Mouse (Mus musculus) 3T3-L1 (cell line): ENCODE measurements around the gene Nedd9.

Experiments used
- DNase-seq: peaks from one replicate; pipeline ENCODE4 v3.0.0-alpha.2; 2015; ENCODE audit warnings: low read depth, low spot score

Gene Nedd9

DNA sequence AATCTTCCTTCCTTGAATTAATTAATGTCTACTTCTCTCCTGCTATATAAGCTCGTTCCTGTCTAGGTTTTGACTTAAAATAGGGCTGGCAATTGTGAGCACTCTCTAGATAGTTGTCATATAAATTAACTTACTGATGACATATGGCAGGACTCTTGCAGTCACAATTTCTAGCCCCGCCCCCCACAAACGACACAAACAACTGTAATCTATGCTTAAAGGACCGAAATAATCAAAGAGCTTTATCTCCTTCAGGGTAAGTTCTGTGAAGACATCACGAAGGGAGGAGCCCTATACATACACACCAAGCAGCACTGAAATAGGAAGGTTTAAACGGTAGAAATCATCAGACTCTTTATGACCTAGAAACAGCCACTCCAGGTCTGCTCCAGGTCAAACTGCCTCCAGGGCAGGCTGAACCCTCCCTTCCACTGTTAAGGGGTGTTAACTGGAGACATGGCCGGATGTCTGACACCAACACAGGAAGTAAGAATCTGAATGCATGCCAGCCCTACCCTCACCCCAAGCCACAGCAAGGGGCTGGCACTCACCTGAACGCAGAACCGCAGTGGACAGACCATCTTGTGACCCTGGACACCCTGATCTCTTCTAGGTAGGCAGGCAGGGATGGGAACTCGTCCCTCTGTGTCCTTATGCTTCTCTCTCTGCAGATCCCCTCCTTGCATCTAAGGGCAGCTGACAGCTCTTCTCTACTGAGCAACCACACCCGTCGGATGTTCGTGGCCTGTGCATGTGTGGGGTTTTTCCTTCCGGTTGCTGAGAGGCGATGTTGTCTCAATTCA is at the start of gene Nedd9:
Gene Nedd9 (minus strand): TSS at position 757 of the 803 bp plus-strand sequence.
- no peak for DNase-seq

DNA sequence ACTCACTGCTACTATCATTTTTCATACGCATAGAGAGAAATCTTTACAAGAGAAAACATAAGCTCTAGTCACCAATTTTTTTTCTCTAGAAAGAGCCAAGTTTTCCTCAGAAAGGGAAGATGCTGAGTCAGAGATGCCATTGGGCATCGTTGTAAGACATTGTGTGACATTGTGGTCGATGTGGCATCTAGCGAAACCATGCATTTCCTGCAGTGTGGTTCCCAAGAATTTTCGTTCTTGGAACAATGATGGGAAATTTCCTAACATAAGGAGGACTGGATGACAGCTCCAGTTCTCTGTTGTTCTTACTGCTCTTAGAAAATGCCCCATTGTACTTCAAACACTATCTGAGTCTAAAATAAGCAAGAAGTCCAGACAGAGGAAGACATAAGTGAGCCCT is 45.5 kb upstream of the Nedd9 start:
- peak; percentile 78 for DNase-seq

DNA sequence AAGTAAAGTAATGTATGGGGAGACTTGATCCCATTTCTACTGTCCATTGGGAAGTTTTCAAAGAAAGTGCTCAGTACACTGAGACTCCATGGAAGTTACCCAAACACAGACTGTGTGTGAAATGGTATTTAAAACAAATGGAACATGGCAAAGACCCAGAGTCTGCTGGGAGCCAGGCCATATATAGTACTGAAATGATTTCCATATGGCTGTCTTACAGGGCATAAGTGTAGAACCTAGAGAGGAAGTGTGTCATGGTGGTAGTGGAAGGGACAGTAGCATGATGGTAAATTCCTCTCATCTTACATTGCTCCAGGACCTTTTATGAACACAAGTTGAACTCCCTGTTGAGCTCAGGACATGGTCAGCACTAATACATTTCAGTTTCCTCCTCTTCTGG is 43.2 kb upstream of the Nedd9 start:
- DNase-seq, result peak; percentile 61

DNA sequence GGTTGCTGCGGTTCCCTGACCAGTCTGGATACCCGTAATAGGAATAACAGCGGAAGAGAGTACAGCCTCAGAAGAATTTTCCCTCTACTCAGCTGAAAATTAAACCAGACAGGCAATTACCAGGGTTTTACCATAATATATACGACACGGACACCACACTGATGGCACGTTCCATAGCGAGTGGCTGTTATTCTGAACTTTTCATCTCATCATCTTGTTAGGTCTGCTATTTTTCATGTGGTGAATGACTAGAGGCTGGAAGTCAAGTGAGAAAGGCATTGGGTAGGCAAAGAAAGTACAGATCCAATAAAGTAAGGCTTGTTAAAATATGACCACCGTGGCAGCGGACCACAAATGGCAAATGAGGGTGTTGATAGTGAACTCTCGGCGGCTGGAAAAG is 37.0 kb upstream of the Nedd9 start:
- no peak for DNase-seq

DNA sequence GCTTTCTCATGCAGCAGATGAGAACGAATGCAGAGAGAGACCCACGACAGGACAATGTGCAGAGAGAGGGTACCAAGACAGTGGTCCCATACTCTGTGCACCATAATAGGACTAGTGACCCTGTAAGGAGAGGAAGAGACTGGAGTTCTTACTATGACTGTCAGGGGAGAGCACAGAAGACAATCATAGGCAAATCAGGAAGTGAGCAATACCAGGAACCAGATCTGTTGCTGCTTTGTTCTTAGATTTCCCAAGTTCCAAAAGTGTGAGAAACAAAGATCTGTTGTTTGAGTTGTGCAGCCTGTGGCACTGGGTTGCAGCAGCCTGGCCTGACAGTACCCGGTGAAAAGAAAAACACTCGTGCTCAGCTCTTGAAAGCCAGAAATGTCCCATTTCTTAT is 34.1 kb upstream of the Nedd9 start:
- no peak for DNase-seq

DNA sequence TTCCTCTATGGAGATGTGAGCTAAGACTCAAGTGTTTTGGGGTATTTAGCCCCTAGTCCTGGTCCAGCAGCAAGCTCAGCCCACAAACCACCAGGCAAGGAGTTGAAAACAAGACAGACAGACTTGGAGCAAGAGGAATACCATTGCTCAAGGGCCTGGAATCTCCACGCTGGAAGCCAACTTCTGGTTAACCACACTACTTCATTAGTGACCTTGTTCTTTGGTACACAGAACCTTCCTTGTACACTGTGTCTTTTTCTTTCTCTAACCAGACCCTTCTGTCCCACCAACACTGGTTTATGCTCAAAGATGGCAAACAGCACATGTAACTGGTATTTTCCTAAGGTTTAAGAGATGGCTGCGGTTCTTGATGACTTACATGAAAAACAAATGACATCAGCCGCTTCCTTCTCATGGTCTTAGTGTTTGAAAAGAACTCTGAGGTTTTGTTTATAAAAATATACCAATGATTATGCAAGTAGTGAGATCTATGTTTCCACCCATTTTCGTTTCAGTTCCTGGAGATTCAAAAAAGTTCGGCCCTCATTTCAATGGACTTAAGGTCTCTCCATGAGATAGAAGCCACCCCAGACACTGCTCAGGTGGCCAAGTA is 33.5 kb upstream of the Nedd9 start:
- DNase-seq, result peak; percentile 32

DNA sequence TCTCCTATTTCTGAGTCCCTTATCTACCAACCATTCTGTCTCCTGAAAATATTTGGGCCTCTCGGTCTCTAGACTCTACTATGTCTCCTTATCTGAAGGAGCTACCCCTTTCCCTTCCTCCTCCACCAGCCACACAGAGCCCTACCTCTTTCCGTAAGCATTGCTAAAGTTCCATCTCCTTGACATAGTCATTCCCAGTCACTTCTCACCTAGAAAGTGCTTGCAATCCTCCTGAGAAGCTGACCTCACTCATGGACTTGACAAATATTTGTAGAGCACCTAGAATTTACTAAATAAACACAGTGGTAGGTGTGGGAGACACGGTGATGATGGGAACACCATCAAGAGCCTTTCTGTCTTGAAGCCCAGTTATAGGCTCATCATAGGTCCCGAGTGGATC is 32.6 kb upstream of the Nedd9 start:
- no peak for DNase-seq

DNA sequence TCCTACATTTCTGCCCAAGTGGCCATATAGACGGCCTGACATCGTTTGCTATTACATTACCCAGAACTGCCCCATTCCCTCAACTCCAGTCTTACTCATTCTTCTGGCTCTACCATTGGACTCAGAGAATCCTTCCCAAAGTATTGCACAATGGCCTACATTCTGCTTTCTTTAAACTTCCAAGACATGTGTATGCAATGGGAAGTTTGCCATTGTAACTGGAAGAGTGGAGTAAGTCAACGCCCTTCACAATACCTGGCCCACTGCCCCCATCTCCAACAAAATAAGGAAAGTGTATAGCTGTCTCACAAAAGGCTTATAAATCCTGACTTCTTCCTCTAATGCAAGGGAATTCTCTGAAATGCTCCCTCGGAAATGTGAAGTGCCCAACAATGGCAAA is 30.0 kb upstream of the Nedd9 start:
- DNase-seq, result peak; percentile 84

DNA sequence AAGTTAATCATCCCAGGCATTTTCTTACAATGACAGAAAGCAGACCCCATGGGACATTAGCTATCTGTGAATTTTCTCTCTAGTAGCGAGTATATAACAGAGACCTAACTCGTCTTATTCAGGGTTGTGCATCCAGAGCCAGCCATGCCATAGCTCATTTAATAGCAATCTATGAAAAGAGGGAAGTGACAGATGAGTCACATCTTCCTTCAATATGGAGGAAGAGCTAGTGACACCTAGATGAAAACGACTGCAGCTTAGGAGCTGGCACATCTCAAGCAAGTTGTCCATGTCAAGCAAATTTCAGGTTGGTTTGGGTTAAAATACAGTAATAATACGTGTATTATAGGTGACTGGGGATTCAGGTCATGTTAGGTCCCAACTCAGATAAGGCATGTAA is 28.6 kb upstream of the Nedd9 start:
- DNase-seq, result no peak

DNA sequence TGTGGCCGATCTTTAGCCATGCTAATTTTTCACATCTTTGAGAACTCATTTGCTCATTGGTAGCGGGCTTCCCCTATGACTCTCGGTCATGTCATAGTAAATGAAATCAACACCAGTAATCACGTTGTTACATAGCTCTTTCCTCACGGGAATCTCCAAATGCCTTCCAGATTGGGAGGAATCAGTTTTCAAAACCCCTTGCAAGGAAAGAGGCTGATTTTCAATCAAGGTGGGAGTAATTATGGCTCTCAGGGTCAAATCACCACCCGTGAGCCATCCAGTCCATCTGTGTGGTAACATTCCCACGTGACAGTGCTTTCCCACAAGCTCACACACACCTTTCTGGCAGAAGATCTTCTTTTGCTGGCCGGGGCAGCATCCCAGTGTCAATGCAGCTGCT is 27.8 kb upstream of the Nedd9 start:
- no peak for DNase-seq

DNA sequence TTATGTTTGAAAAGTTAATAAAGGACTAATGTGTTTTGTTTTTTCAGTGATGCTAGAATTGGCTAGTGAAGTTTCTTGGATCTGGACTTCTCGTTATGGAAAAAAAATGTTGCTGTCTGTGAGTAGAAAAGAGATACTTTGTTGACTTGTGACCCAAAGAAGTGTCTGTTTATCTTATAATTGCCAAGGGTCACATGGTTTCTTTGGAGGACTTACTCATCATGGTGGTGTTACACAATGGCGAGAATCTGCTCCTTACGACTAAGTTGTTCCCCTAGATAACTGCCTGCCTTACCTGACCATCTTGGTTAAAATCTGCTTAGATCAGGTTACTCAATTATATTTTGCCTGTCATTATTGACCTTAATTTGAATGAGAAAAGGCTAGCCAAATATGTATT is 26.3 kb upstream of the Nedd9 start:
- no peak for DNase-seq

DNA sequence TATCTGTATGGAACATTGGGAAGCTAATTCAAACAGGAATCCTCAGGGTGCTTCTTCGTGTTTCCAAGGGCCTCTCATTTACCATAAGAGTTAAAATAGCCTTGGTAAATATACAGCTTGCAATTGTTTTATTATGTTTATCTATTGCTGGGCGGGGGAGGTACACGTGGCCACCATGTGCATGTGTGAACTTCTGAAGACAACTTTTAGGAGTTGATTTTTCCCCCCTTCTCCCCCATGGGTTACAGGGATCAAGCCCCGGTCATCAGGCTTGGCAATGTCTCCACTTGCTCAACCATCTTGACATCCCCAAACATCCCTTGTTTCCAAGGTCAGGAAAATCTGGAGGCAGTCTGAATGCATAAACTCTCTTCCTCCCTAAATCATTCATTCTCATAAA is 25.1 kb upstream of the Nedd9 start:
- DNase-seq, result no peak

DNA sequence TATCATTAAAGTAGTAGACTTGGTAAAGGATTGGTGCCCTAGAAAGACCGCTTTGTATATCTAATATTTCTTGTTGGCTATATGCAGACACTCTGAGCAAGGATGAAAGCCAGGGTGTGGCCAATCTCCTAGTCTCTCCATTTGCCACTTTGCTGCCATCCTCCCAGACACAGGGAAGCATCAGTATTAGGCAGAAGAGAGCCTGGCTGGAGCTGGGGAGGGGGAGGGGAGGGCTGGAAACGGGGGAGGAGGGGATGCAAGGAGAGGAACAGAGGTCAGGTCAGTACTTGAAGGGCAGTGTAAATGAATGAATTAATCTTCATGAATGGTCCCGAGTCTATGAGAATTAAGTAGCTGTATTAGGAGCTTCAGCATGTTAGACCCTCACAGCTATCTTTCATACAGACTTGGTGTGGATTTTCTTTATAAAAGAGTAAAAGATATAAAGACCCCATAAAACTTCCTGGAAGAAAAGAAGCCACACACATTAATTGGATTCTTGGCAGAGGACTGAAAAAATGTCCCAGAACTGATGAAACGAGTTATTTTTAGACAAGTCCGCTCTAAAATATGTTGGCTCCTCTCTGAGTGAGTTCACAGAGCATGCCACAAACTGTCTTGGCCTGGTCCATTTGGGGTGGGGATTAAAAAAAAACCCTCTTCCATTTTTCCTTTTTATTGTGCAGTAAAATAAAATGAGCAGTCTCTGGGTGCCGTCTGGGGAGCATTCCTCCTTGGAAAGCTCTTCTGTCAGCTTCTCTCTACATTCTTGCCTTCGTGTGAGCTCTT is 23.7 kb upstream of the Nedd9 start:
- DNase-seq, result peak; percentile 85

DNA sequence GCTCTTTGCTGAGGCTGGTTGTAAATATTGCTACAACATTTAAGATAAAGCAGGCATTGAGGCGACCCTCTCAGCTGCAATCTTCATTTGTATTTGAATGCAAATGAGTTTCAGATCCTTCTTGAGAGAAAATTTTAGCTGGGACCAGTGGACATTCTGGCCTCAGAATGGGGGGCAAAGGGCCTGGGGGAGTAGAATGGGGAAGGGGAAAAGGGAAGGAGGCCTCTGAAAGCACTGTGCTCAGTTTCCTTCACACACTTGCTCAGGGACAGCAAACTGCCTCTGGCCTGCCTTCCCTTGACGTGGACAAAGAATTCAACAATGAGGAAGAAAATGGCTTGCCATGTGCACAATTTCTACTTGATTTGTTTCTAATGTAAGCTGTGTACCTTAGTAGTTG is 18.4 kb upstream of the Nedd9 start:
- DNase-seq, result no peak

DNA sequence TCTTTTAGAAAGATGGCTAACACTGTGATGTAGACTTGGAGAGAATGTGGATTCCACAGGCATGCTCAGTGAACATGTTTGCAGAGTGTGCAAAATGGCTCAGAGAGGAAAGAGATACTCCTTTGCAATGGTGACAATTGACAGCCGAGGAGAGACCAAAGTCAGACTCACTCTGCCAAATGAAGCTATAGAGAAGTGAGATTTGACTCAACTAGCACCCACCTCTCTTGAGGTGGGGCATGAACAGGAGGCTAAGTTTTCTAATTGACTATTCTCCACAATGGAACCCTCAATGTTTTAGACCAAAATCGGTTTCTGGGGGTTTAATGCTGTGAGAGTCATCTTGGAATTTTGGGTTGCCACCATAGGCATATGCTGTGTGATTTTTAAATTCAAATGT is 17.8 kb upstream of the Nedd9 start:
- no peak for DNase-seq

DNA sequence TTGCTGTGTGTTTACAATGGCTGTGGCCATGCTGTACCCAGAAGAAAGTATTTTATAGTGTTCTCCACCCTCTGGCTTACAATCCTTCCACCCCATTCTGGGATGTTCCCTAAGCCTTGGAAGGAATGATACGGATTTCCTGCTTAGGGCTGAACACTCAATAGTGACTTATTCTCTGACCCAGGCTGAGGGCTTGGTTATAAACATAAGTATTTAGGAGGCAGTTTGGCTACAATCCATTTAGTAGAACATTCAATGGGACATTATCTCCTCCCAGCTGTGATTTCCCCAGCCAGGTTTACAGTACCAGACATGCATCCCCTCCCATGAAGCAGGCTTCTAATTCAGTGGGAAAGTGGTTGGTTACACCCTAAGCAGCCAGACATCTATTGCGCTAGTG is 17.3 kb upstream of the Nedd9 start:
- DNase-seq, result no peak

DNA sequence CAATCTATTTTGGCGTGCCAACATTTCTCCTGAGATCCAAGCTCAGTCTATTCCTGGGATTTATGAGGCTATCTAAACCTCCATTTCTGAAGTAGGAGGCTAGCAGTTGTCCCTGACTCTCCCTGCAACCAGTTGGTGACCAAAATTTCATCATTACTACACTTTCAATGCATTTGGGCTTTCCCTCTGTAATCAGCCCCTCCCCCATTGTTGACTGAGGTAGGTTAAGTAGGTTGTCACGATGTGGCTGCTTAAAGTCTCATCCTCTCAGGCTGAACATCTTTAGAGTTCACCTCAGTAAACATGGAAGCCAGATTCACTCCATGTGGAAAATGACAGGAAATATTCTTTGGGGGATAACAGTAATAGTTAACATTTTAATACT is 15.7 kb upstream of the Nedd9 start:
- DNase-seq, result no peak

DNA sequence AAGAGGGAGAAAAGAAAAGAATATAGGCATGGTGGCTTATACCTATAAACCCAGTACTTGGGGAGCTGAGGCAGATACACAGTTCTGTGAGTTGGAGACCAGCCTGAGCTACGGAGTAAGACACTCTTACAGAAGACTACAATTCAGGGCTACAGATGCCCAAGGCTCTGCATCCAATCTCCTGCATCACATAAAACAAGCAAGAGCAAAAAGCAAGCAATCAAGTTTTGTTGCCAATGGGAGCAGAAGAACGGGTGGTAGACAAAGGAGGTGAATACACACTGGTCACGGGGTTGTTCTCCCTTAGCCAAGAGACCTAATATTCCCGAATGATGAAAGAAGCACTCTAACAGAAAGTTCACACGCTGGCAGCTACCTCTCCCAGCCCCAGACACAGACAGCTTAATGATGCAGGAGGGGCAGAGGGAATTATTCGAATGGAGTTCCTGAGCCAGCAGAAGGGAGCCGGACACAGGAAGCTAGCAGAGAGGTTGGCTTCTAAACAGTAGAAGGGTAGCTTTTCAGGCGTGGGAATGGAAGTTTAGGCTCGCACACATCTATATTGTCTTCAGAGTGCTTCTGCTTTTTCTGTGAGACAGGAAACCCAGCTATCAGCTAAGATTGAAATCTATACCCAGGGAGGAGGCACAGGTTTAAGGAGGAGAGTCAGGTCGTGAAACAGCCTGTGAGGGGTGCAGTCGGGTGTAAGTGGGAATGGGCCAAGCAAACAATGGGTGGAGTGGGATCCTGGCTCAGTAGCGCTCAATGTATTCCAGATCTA is 15.2 kb upstream of the Nedd9 start:
- DNase-seq, result no peak

DNA sequence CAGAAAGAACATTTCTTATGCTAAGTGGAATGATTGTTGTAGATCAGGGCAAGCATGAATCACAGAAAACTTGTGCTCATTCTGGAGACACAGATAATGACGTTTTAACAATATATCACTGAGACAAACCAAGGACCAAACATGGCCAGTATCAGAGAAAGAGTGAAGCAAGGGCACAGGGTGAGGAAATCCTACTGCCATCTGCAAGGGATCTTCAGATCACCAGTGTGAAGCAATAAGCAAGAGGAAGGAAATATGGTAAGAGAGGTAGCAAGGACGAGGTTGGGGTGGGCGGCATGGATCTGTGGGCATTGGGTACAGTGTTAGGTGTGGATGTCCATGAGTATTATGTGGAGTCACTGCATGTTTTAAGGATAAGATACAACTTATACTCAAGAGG is 13.6 kb upstream of the Nedd9 start:
- DNase-seq, result no peak

DNA sequence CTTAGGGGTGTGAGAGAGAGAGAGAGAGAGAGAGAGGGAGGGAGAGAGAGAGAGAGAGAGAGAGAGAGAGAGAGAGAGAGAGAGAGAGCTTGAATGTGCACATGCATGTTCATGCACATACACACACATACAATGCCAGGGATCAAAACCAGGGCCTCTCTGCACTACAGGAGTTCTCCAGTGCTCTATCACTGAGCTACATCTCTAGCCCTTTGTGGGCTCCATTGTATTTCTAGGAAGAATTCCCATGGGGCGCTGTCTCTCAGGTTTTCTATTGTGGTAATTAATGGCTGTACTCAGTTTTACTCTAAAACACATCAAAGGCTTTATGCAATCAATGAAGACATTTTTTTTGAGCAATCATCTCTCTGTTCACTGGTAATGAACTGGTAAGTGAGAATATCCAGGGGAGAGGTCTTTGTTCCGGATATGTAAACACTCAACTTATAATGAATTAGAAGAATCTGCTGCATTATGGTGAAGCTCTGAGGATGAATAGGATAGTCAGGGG is 11.5 kb upstream of the Nedd9 start:
- no peak for DNase-seq

DNA sequence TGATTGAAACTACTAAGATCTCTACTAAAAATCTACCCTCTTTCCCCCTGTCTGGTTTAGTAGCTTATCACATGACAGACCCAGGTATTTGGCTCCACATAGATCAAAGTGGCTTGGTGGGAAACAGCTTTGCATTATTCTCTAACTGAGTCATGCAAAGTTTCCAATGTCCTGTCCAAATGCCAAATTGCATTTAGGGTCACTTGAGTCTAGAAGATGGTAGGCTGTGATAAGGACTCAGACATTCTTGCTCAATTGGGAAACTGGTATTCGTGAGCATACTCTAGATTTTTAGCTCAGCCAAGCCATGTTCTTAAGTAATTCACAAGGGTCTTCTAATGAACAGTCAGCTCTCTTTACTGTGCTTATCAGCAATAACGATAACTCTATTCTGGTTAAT is 7.5 kb upstream of the Nedd9 start:
- DNase-seq, result peak; percentile 40
